Mouse (Mus musculus) limb, embryonic 11.5 days (tissue): ENCODE measurements around the gene Pdia2. TPM values are rescaled to one million over a fixed set of nuclear protein-coding genes. Genes with fewer than 3 reads are reported as not detected.
"Not testable (repeated sequence)": the region's sequence is repeated elsewhere in the genome, so short reads cannot be mapped to it uniquely, and the experiment has no call there.

Source experiments
- ATAC-seq: fragments of 200-750 bp; cut with Nextera tagmentation; 2 replicates; pipeline ENCODE4 v1.8.0; 2017; ENCODE audit warnings: low read depth; ENCODE audit not compliant: insufficient number of reproducible peaks, low FRiP score, low TSS enrichment
- DNase-seq: peaks from one replicate; pipeline ENCODE4 v3.0.0-alpha.2; 2015; ENCODE audit warnings: low spot score
- H3K27ac ChIP-seq: fragments of 300-500 bp; sonication (generic); replicated peaks from 2 replicates; pipeline ENCODE4 v1.5.1; 2014; ENCODE audit warnings: low read depth, mild to moderate bottlenecking, low read length
- H3K27me3 ChIP-seq: fragments of 300-500 bp; sonication (generic); 2 replicates; pipeline ENCODE4 v1.6.1; 2014; ENCODE audit warnings: mild to moderate bottlenecking, low read length, mixed read lengths; ENCODE audit not compliant: control insufficient read depth, insufficient read depth
- H3K36me3 ChIP-seq: fragments of 300-500 bp; sonication (generic); 2 replicates; pipeline ENCODE4 v1.6.1; 2014; ENCODE audit warnings: mild to moderate bottlenecking, low read length, moderate library complexity, mixed read lengths; ENCODE audit not compliant: control insufficient read depth, insufficient read depth
- H3K4me1 ChIP-seq: fragments of 300-500 bp; sonication (generic); 2 replicates; pipeline ENCODE4 v1.6.1; 2014; ENCODE audit warnings: low read length, mixed read lengths; ENCODE audit not compliant: control insufficient read depth, insufficient read depth
- H3K4me2 ChIP-seq: fragments of 300-500 bp; sonication (generic); 2 replicates; pipeline ENCODE4 v1.6.1; 2014; ENCODE audit warnings: low read depth, mild to moderate bottlenecking, moderate library complexity; ENCODE audit not compliant: severe bottlenecking
- H3K4me3 ChIP-seq: fragments of 300-500 bp; sonication (generic); 2 replicates; pipeline ENCODE4 v1.5.1; 2014; ENCODE audit warnings: low read depth, low read length
- H3K9ac ChIP-seq: fragments of 300-500 bp; sonication (generic); 2 replicates; pipeline ENCODE4 v1.6.1; 2014; ENCODE audit warnings: mild to moderate bottlenecking, low read length
- H3K9me3 ChIP-seq: fragments of 300-500 bp; sonication (generic); 2 replicates; pipeline ENCODE4 v1.6.1; 2016; ENCODE audit warnings: low read length; ENCODE audit not compliant: control insufficient read depth
- WGBS: fragments of 180-500 bp; shearing (Covaris S2); extraction: QIAGEN DNeasy Blood & Tissue Kit; methylation state at CpG from one replicate; pipeline ENCODE4 v1.1.7; 2014; 5-methylcytosine and 5-hydroxymethylcytosine counted together
- polyA plus RNA-seq: library from polyadenylated mRNA; unstranded; fragments of >200 nt; fragmentation: Nextera tagmentation; extraction: Ambion mirVana; gene quantifications from 2 replicates; pipeline ENCODE4 v1.2.1, GENCODE M21; 2014

The Pdia2 gene
- polyA plus RNA-seq, 1 experiment from 2014 or later: 0.27 TPM

- no peak overlapping the region for H3K9ac ChIP-seq
- ATAC-seq (no peak), DNase-seq (no peak)
- no peaks in the 10 kb centered on the region for H3K9me3 ChIP-seq
- H3K4me2 ChIP-seq: no peak overlapping the region
- H3K4me3 ChIP-seq: no peak overlapping the region
- no peak overlapping the region for H3K27ac ChIP-seq
- 95% methylated on average over 15 of the region's 15 CpGs for WGBS
- H3K27me3 ChIP-seq: no peaks in the 10 kb centered on the region
- no peaks in the 10 kb centered on the region for H3K4me1 ChIP-seq
- H3K36me3 ChIP-seq: peaks cover 26% of the 10 kb centered on the region
These were observed 6.3 kb downstream of the Pdia2 start for GRCm38 (mm10) chr17:26192481-26193190.

GRCm38 (mm10) chr17:26191486-26191885 lies 7.4 kb downstream of the Pdia2 start:
- H3K27me3 ChIP-seq, H3K9ac ChIP-seq, H3K27ac ChIP-seq, H3K4me2 ChIP-seq, H3K9me3 ChIP-seq, ATAC-seq, H3K4me1 ChIP-seq, H3K4me3 ChIP-seq, DNase-seq: not testable (repeated sequence)
- peaks cover 25% of the 10 kb centered on the region for H3K36me3 ChIP-seq
- whole genome bisulfite sequencing: 92% methylated on average over 7 of the region's 7 CpGs

- Histone ChIP-seq H3K4me3 (no peak overlapping the region), H3K9ac (no peak overlapping the region), H3K4me1 (no peaks in the 10 kb centered on the region), H3K4me2 (no peak overlapping the region), H3K27ac (no peak overlapping the region), H3K9me3 (no peaks in the 10 kb centered on the region), H3K27me3 (no peaks in the 10 kb centered on the region), H3K36me3 (peaks cover 29% of the 10 kb centered on the region)
- 95% methylated on average over 11 of the region's 11 CpGs for WGBS
- no peak for ATAC-seq
- no peak for DNase-seq
These were observed 10.6 kb downstream of the Pdia2 start for GRCm38 (mm10) chr17:26188091-26188805.

DNA sequence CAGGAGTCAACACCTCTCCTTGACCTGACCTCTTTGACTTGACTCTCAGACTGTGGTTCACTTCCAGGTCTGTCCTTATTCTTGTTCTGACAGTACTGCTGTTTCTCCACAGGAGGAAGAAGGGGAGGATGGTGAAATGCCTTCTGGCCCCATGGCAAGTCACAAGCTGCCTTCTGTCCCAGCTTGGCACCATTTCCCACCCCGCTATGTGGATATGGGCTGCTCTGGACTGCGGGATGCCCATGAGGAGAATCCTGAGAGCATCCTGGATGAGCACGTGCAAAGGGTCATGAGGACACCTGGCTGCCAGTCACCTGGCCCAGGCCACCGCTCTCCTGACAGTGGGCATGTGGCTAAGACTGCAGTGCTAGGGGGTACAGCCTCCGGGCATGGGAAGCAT lies 11.3 kb downstream of the Pdia2 start:
- Histone ChIP-seq H3K4me1 (no peaks in the 10 kb centered on the region), H3K27me3 (no peaks in the 10 kb centered on the region), H3K27ac (no peak overlapping the region), H3K36me3 (peaks cover 30% of the 10 kb centered on the region), H3K9me3 (no peaks in the 10 kb centered on the region), H3K9ac (no peak overlapping the region), H3K4me2 (no peak overlapping the region), H3K4me3 (no peak overlapping the region)
- no peak for ATAC-seq
- WGBS: 96% methylated on average over 5 of the region's 5 CpGs
- no peak for DNase-seq

GRCm38 (mm10) chr17:26181179-26181578 lies 17.7 kb downstream of the Pdia2 start:
- DNase-seq (no peak), ATAC-seq (no peak)
- WGBS: 94% methylated on average over 3 of the region's 3 CpGs
- H3K9me3 ChIP-seq: no peaks in the 10 kb centered on the region
- no peak overlapping the region for H3K4me2 ChIP-seq
- no peaks in the 10 kb centered on the region for H3K4me1 ChIP-seq
- no peak overlapping the region for H3K4me3 ChIP-seq
- H3K27me3 ChIP-seq: no peaks in the 10 kb centered on the region
- no peak overlapping the region for H3K9ac ChIP-seq
- H3K36me3 ChIP-seq: peaks cover 9% of the 10 kb centered on the region
- no peak overlapping the region for H3K27ac ChIP-seq

GRCm38 (mm10) chr17:26178611-26179010 lies 20.3 kb downstream of the Pdia2 start:
- no peak for ATAC-seq
- Histone ChIP-seq H3K4me1 (no peaks in the 10 kb centered on the region), H3K4me2 (no peak overlapping the region), H3K27ac (no peak overlapping the region), H3K27me3 (no peaks in the 10 kb centered on the region), H3K9me3 (no peaks in the 10 kb centered on the region), H3K4me3 (no peak overlapping the region), H3K36me3 (peaks cover 7% of the 10 kb centered on the region), H3K9ac (no peak overlapping the region)
- no peak for DNase-seq

GRCm38 (mm10) chr17:26175248-26175647 lies 23.6 kb downstream of the Pdia2 start:
- H3K9me3 ChIP-seq, H3K4me2 ChIP-seq, H3K27ac ChIP-seq, DNase-seq, H3K36me3 ChIP-seq, H3K4me3 ChIP-seq, H3K4me1 ChIP-seq, H3K9ac ChIP-seq, H3K27me3 ChIP-seq, ATAC-seq: not testable (repeated sequence)
- WGBS: 81% methylated on average over 2 of the region's 2 CpGs

- Histone ChIP-seq H3K36me3 (peaks cover 2% of the 10 kb centered on the region; the same call in 1 of the 2 replicates), H3K9ac (no peak overlapping the region), H3K4me3 (no peak overlapping the region), H3K9me3 (no peaks in the 10 kb centered on the region), H3K4me2 (no peak overlapping the region), H3K27ac (no peak overlapping the region), H3K4me1 (no peaks in the 10 kb centered on the region), H3K27me3 (no peaks in the 10 kb centered on the region)
- no peak for ATAC-seq
- 89% methylated on average over 2 of the region's 2 CpGs for WGBS
- no peak for DNase-seq
These were observed 30.8 kb downstream of the Pdia2 start for GRCm38 (mm10) chr17:26168039-26168438.
